Mouse (Mus musculus) layer of hippocampus, postnatal 10 days (tissue): Measurements from ENCODE around the gene Nudt19. TPM values are rescaled to one million over a fixed set of nuclear protein-coding genes. Genes with fewer than 3 reads are reported as not detected.
"Not testable (repeated sequence)": the region's sequence is repeated elsewhere in the genome, so short reads cannot be mapped to it uniquely, and the experiment has no call there.

Source experiments
- DNase-seq, 2 experiments: peaks; one replicate each; pipeline ENCODE4 v3.0.0; 2021; ENCODE audit warnings: low spot score in 2 of 2
- long read RNA-seq: library from polyadenylated mRNA; stranded (forward); transcript quantifications from one replicate; pipeline ENCODE4 v2.0.0, GENCODE M21; 2023
- total RNA-seq, 2 experiments: library from RNA; stranded (reverse); gene quantifications; 2 replicates each; pipeline ENCODE4 v1.2.3; 2021

The Nudt19 gene
- 10 to 100 TPM; 63.4 to 77.1 TPM for total RNA-seq
- long read RNA-seq, transcript Nudt19-201 (3 exons, 2,298 nt): major isoform, 156 of 168 reads
- long read RNA-seq, transcript Nudt19-203 (3 exons, 733 nt): minor isoform, 10 of 168 reads
- long read RNA-seq, partial matches to known transcripts: 0 of 168 reads
- long read RNA-seq, other reads (novel, unspliced or antisense): 2 of 168 reads

DNA sequence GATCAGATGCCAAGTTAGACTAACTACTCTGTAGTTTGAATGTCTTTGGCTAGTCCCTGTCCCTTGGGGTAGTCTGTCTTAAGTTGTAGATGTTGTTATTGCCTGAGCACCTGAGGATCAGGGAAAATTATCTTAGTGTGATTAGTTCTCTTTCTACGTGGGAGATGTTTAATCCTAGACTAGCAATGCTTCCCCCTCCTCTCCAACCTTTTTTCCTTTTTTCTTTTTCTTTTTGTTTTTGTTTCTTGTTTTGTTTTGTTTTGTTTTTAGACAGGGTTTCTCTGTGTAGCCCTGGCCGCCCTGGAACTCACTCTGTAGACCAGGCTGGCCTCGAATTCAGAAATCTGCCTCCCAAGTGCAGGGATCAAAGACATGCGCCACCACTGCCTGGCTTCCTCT, at the start of gene Nudt19:
Gene Nudt19 (minus strand): TSS at position 100 of the 399 bp plus-strand sequence.
- DNase-seq: no peak

DNA sequence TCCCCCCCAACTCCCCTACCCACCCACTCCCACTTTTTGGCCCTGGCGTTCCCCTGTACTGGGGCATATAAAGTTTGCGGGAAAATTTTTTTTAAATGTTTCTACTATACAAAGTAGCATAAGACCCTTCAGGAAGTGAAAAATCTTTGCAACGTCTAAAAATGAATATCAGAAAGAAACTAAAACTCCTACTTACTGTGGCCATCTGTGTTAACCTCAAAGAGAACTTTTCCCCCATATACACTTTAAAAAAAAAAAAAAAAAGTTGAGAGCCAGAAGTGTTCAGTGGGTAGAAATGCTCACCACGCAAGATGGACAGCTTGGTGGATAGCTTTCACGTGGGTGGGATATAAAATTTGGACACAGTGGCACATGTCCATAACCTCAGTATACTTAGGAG, 46.7 kb upstream of the Nudt19 start:
- DNase-seq: no peak

- DNase-seq: no peak
Observed at GRCm38 (mm10) chr7:35601106-35601505, 45.0 kb upstream of the Nudt19 start.

- no peak for DNase-seq
Observed at GRCm38 (mm10) chr7:35600031-35600430, 43.9 kb upstream of the Nudt19 start.

DNA sequence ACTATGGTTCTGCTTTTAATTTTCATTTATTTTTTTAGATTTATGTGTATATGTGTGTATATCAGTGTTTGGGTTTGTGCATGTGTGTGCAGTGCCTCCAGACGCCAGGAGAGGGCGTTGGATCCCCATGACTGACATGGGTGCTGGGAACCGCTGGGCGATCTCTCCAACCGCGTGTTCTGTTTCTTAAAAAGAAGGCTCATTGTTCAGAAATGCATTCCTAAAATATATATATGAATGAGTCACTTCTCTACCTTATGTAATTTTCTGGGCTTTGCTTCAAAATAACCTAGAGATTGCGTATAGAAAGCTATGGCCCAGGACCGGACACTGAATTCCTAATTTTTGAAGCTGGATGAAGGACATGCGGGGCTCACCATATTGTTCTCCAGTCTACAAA, 43.4 kb upstream of the Nudt19 start:
- no peak for DNase-seq

GRCm38 (mm10) chr7:35594311-35594710, 38.2 kb upstream of the Nudt19 start:
- no peak for DNase-seq

- DNase-seq: no peak
Observed at GRCm38 (mm10) chr7:35590731-35591191, 34.7 kb upstream of the Nudt19 start.

DNA sequence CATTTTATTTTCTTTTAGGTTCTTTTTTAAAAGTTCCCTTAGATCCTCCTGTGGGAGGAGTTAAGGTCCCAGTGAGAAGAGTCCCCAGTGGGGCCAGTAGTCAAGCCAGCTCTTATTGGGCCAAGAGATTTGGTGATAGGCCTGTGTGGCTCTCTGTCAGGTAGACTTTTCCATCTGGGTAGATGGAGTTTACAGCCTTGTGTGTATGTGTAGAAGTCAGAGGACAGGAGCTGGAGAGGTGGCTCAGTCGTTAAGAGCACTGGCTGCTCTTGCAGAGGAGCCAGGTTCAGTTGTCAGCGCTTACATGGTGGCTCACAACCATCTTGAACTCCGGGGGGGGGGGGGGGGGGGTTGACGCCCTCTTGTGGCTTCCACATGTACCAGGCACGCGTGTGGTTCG, 33.4 kb upstream of the Nudt19 start:
- no peak for DNase-seq

GRCm38 (mm10) chr7:35588680-35589428, 32.8 kb upstream of the Nudt19 start:
- DNase-seq: no peak

- DNase-seq: no peak
Observed at GRCm38 (mm10) chr7:35587728-35588127, 31.6 kb upstream of the Nudt19 start.

DNA sequence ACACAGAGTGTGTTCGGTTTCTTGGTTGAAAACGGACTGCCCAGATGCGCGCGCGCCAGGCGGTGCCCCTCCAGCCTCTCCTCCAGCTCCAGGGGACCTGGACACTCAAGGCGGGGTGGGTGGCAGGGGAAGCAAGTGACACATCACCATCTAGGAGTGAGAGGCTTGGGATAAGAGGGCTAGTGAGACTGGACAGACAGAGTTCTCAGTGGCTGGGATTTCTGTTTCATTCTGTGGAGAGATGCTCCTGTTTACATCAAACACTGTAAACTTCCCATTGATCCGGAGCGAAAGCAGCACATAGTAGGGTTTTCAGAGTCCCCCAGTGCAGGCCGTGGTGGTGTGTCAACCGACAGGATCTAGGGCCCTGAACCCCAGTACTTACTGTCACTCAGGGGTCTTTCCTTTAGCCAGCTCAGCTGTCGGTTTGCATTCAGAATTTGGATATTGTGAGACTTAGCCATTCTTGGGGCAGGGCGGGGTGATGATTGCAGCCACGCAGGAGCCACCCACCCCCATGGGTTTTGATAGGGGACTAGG, 30.9 kb upstream of the Nudt19 start:
- DNase-seq: no peak

- peak; percentile 97 to 98 for DNase-seq
Observed at GRCm38 (mm10) chr7:35586055-35586905, 30.2 kb upstream of the Nudt19 start, which contains the start of gene Ankrd27. Gene Ankrd27, plus strand, starts transcription at chr7:35586244.

DNA sequence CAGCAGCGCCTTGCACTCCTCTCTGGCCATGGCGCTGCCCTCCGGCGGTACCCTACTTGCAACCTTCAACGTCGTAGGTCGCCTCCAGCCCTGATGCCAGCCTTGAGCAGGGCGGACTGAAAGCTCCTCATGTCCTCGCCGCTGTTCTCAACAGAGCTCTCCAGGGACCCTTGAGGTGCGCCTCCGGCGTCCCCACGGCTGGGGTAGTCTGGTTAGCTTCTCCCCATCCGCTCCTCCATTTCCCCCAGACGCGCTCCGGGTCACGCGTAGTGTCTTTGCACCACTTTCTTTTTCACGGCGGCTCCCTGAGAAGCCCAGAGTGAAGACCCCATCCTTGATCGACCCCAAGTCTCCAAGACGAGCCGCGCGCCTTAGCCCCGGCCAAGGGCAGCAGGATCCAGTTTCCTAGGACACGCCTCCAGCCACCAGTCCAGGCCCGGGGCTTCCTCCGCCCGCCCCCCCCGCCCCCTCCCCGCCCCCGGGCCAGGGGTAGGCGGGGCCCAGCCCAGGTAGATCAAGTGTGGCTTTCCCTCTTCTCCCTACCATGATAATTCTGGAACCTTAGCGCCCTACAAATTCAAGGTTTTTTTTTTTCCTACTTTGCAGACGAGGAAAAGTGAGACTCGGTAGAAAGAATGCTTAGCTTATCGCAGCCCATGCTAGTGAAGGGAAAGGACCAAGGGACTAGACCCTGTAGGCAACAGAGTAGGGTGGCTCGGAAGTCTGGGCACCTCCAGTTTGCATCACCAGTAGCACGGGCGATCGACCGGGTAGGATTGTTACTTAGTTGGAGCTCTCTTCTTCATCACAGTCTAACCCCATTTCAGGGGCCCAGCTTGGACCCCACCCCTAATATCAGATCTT, 29.3 kb upstream of the Nudt19 start, which contains the start of gene Rgs9bp:
Gene Rgs9bp (minus strand): TSS at position 392 of the 864 bp plus-strand sequence.
- peak in 1 of 2 experiments; percentile 34 for DNase-seq

DNA sequence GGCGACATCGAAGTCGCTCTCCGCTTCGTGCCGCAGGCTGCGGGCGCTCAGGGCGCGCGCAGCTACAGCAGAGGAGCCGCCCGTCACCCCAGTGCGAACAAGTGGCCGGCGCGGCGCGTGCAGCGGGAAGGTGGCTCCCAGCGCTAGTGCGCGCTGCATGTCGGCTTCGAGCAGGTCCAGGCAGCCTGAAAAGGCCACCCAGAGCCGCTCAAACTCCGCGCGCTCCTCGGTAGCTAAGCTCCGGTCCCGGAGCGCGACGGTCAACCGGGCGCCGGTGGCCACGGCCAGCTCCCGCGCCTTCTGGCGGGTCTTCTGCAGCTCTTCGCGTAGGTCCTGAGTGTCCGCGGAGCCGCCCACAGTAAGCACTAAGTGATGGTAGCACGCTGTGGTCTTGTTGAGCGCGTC, 28.7 kb upstream of the Nudt19 start:
- DNase-seq: no peak

DNA sequence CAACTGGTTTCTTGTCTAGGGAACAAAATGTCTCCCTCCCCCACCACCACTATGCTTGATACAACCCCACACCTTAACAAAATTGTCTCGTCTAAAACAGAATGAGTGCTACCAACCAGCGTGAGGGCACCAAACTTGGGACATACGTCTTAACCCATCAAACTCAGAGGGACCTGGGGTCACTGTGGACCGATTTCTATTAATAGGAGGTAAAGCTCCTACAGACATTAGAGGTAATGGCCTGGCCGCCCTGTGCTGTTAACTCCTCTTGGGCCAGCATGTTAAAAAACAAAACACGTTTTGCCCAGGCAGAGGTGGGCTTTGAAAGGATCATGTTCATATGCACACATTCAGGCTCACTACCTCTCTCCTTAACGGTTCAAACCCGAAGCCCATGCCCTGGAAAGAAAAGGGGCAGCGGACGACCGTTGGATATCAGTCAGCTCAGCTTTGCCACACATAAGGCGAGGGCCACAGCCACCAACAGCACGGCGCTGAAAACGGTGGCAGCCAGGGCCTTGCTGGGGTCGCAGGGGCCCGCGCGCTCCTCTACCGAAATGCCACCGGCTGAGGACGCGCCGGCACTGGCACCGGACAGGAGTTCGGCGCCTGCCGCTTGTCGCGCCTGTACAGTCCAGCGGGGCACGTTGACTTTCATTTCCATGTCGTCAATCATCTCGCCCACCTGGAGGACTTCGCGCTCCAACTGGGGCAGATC, 28.1 kb upstream of the Nudt19 start:
- DNase-seq: peak in 1 of 2 experiments; percentile 31

DNA sequence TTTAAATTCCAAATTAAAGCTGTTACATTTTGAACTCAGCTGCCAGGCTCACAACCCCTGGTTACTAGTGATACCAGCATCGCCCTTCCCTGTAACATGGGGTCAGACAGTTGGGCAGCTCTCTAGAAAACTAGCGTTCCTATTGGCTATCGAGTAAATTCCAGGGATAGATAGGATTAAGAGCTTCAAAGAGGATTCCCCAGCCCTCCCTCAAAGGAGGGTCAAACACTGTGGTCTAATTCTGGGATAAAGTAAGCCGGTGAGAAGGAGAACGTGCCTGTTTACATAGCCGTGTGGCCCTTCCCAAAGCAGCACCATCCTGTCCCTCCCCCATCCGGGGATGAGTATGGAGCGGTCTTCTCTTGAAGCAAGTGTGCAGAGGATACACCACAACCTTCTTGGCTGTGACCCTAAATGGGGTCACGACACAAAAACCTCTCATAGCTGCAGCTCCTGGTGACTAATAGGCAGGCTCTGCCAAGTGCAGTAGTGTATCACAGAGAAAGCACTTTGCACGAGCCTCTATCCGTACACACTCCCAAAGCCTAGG, 27.4 kb upstream of the Nudt19 start:
- DNase-seq: no peak

DNA sequence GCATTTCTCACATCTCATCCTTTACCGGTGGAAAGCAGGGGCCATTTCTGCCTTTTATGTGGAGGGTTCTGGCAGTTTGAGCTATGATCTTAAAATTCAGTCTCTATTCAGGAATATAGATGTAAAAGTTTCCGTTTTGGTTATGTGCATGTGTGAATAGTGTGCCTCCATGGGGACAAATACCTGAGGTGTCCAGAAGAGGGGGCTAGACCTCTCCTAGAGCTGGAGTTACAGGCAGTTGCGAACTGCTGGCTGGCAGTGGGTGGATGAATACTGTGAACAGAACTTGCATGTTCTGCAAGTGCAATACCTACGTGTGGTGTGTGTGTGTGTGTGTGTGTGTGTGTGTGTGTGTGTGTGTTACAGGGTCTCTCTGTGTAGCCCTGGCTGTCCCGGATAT, 26.6 kb upstream of the Nudt19 start:
- no peak for DNase-seq

DNA sequence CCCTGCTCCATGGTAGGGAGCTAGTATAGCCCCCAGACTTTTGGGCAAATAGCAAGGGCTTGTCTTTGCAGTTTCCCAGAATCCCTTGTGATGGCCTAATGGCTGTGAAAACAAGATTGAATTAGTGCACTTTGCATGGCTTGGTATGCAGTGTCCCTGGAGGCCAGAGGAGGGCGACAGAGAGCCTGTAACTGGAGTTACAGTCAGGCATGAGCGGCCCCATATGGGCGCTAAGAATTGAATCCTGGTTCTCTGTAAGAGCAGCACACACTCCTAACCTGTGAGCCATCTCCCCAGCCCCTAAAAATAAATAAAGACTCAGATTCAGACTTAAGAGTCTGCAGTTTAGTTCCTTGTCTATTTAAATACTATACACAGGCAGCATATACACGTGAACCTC, 23.7 kb upstream of the Nudt19 start:
- DNase-seq: peak in 1 of 2 experiments; percentile 37

DNA sequence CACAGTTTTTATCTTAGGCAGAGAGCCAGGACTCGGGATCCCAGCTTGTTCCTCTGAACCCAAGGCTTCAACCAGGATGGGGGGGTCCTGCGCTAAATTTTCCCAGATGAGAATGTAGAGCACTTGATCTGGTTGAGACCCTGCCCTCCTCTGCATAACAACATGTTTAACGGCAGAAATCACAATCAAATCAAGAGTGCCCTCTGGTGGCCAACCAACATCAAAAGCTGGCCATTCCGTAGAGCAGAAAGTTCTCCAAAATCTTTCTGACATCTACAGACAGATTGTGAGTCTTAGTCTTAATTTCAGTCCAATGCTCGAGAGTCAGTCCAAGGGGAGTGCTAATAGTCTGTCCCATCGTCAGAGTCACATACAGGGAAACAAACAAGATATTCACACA, 14.8 kb upstream of the Nudt19 start:
- DNase-seq: not testable (repeated sequence)
